Mouse (Mus musculus): Measurements from ENCODE around the gene Ddit4.
"Not testable (repeated sequence)": the region's sequence is repeated elsewhere in the genome, so short reads cannot be mapped to it uniquely, and the experiment has no call there.

Ddit4 gene

GRCm38 (mm10) chr10:59951211-59952151 lies at the start of gene Ddit4:
TSS of gene Ddit4 (minus strand) at chr10:59951834.
- DNase-seq: peak; percentile 100

GRCm38 (mm10) chr10:59999057-59999456 lies 47.4 kb upstream of the Ddit4 start:
- DNase-seq: no peak

- DNase-seq: no peak
Measured at GRCm38 (mm10) chr10:59997591-59997990, 46.0 kb upstream of the Ddit4 start.

- no peak for DNase-seq
Measured at GRCm38 (mm10) chr10:59995889-59996288, 44.3 kb upstream of the Ddit4 start.

- DNase-seq: not testable (repeated sequence)
Measured at GRCm38 (mm10) chr10:59993813-59994212, 42.2 kb upstream of the Ddit4 start.

GRCm38 (mm10) chr10:59992024-59992423 lies 40.4 kb upstream of the Ddit4 start:
- no peak for DNase-seq

GRCm38 (mm10) chr10:59991262-59991880 lies 39.7 kb upstream of the Ddit4 start:
- DNase-seq: no peak

GRCm38 (mm10) chr10:59990393-59990792 lies 38.8 kb upstream of the Ddit4 start:
- no peak for DNase-seq

GRCm38 (mm10) chr10:59988036-59988435 lies 36.4 kb upstream of the Ddit4 start:
- no peak for DNase-seq

GRCm38 (mm10) chr10:59982379-59982873 lies 30.8 kb upstream of the Ddit4 start:
- DNase-seq: no peak

GRCm38 (mm10) chr10:59981792-59982191 lies 30.2 kb upstream of the Ddit4 start:
- peak in 1 of 2 experiments; percentile 36 for DNase-seq

- DNase-seq: peak in 1 of 2 experiments; percentile 76
Measured at GRCm38 (mm10) chr10:59981336-59981735, 29.7 kb upstream of the Ddit4 start.

GRCm38 (mm10) chr10:59980815-59981244 lies 29.2 kb upstream of the Ddit4 start:
- peak in 1 of 2 experiments; percentile 70 for DNase-seq

GRCm38 (mm10) chr10:59978873-59979743 lies 27.5 kb upstream of the Ddit4 start:
- no peak for DNase-seq

- no peak for DNase-seq
Measured at GRCm38 (mm10) chr10:59978401-59978800, 26.8 kb upstream of the Ddit4 start.

GRCm38 (mm10) chr10:59977715-59978343 lies 26.2 kb upstream of the Ddit4 start:
- no peak for DNase-seq

GRCm38 (mm10) chr10:59977141-59977540 lies 25.5 kb upstream of the Ddit4 start:
- DNase-seq: no peak

GRCm38 (mm10) chr10:59974786-59975185 lies 23.2 kb upstream of the Ddit4 start:
- DNase-seq: peak in 1 of 2 experiments; percentile 64

GRCm38 (mm10) chr10:59974191-59974664 lies 22.6 kb upstream of the Ddit4 start:
- DNase-seq: peak; percentile 81 to 94

GRCm38 (mm10) chr10:59973400-59973799 lies 21.8 kb upstream of the Ddit4 start:
- DNase-seq: peak in 1 of 2 experiments; percentile 35

GRCm38 (mm10) chr10:59972999-59973398 lies 21.4 kb upstream of the Ddit4 start:
- DNase-seq: no peak

- peak in 1 of 2 experiments; percentile 42 for DNase-seq
Measured at GRCm38 (mm10) chr10:59972534-59972933, 20.9 kb upstream of the Ddit4 start.
